Mouse (Mus musculus) urinary bladder, adult 18-20 months (tissue): ENCODE measurements around the gene Ugt2b1.
"Not testable (repeated sequence)": the region's sequence is repeated elsewhere in the genome, so short reads cannot be mapped to it uniquely, and the experiment has no call there.

Source experiments
- DNase-seq, 2 experiments: peaks; one replicate each; pipeline ENCODE4 v3.0.0; 2022; ENCODE audit warnings: low spot score in 2 of 2, mixed read lengths in 2 of 2

Gene Ugt2b1

DNA sequence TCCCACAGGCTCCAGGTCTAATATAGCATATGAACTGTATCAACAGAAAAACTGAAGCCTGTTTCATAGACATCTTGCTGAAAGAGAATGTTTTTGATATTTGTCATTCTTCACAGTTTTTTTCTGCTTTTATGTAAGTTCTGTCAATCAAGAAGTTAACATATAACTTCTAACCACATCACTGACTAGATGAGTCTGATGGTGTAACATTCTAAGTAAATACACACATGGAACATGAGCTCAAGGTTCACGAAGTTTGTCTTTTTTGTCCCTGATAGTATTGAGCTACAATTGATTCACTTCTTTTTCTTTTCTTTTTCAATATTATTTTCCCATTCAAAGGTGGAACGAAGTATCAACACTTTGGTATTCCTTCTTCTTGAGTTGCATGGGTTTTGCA, at the start of gene Ugt2b1:
Gene Ugt2b1 (minus strand): TSS at position 105 of the 400 bp plus-strand sequence.
- DNase-seq: no peak

GRCm38 (mm10) chr5:86967271-86967670, 40.9 kb upstream of the Ugt2b1 start:
- DNase-seq: not testable (repeated sequence)

- not testable (repeated sequence) for DNase-seq
Measured at GRCm38 (mm10) chr5:86962849-86963248, 36.5 kb upstream of the Ugt2b1 start.

DNA sequence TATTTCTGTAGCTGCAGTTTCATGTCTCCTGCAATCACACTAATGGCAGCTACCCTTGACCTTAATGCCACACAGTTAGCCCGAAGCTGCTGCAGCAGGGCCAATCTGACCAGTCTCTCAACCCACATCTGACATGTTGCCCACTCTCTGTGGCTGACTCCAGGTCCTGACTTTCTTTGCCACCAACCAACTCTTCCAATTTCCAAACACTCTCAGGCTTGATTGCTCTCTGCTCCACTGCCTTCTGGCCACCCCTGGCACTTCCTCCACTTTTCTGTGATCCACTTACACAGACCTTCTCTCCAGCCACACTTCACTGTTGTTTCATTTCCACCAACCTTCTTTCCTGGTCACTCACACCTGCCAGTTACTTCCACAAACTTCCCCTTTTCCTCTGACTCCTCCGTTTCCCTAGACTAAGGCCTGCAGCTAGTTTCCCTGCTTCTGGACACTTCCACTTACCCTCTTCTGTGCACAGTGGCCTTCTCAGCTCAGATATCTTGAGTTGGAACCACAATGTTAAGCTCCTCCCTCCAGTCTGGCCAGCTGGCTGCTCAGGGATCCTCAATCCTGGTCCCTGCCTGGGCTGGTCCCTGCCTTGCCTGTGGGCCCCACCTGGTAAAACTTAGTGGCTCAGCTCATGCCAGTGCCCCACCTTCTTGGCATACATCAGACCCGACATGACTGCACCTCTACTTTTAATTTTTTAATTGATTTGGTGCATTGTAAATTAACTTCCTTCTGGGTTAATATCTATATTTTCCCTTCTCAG, 35.4 kb upstream of the Ugt2b1 start:
- DNase-seq: no peak

- DNase-seq: no peak
Measured at GRCm38 (mm10) chr5:86960504-86960903, 34.2 kb upstream of the Ugt2b1 start.

DNA sequence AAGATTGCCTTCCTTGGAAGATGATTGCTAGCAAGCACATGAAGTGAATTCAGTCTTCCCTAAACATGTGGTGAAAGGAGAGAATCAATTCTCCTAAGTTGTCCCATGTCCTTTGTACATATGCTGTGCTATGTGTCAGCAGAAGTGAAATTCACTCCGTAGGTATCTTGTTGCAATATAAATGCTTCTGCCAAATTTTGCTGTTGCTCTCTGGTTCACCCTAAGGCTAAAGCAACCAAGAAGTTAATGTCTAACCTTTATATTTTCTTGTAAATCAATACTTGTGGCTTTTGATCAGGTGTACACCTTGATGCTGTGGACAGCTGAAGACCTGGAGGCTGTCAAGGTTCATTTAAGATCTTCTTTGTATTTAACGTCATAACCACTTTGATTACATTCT, 15.8 kb upstream of the Ugt2b1 start:
- no peak for DNase-seq

- no peak for DNase-seq
Measured at GRCm38 (mm10) chr5:86920661-86921233, 5.6 kb downstream of the Ugt2b1 start.

DNA sequence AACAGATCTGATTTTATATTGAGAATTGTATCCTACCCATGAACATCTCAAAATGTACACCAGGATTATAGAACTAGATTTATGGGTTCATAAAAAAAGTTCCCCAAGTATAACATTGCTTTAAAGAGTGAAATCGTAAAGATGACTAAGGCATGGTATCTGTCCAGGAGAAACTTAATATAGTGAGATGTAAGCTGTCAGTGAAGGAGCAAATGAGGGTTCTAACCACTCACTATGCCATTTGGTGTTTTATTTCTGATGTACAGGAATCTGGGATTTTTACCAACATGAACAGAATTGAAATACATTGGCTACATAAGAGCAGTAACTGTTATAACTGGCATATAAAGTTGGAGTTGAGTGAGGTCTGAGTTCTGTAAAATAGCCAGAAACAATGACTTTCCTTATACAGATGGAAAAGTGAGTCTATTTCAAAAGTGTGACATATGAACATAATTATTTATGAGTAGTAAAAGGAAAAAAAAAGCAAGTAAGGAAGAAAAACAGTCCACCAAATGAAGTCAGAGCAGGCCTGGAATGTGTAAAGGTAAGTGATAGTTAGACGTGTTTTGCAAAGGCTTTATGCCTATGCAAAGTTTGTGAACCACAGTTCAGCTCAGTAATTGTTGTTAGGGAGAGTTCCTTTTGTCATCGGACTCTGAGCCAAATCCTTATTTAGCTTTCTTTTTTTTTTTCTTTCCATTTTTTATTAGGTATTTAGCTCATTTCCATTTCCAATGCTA, 14.8 kb downstream of the Ugt2b1 start:
- DNase-seq: no peak

DNA sequence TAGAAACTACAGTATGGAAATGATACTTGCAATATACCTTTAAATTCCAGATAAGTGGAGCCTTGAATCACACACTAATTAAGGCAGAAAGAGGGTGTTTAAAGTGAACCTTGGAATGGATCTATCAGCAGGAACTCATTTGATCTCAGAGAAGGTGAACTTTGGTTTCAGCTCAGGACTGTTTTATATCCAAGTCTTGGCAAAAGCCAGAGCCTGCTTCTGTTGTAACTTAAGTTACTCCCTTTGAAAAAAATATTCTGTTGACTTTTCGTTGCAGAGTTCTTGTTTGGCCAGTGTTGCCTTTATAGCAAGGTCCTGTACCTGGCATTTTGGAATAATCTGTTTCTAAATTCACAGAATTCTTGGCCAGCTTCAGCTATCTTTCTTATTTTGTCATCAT, 15.6 kb downstream of the Ugt2b1 start:
- DNase-seq: no peak

DNA sequence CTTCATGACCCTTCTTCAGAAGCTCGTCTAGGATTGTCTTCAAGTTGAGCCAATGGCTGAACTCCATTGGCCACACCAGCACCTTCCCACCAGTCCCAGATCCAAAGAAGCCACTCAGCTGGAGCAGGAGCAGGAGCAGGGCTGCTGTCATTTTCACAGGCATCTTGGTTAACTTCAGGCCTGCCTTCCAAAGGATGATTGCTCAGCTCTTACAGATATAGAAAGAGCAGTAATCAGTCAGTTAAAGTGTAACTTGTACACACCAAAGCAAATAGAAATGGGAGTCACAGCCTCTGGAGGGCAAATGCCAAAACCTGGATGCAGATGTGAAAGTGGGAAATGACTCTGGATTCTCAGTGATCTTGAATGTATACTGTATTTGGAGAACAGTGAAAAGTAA, 19.6 kb downstream of the Ugt2b1 start, which contains the start of gene Ugt2b34:
Gene Ugt2b34 (minus strand): TSS at position 180 of the 400 bp plus-strand sequence.
- DNase-seq: no peak

DNA sequence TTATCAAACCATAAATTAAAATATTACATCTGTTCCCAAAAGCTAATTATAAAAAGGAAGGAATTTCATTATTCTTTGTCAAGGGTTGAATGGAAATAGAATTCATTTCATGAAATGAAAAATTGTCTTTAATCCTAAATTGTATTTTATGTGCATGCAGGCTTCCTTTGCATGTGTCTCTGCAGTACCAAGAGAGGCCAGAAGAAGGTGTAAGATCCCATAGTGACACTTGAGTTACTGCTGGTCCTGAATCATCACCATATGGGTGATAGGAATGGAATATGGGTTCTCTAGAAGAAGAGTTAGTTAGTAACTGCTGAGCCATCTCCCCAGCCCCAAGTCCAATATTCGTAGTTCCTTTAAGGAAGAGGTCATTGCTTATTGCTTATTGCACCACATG, 36.4 kb downstream of the Ugt2b1 start:
- DNase-seq: no peak

- no peak for DNase-seq
Measured at GRCm38 (mm10) chr5:86888420-86888819, 37.9 kb downstream of the Ugt2b1 start.

DNA sequence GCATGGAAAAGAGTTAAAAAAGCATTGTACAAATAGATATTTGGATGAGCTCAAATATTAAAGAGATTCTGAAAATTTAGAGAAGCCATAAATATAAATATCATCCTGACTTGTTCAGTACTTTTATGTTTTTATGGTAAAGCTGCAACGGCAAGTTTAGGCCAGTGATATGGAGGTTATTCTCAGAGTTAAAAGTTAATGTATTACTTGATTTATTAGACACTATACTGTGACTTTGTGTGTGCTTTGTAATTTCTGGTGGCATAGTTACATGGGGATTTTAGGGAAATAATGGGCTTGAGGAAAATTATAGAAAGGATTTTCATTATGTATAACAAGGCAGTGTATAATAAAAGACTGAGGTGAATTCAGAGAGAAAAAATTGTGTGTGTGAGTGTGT, 39.2 kb downstream of the Ugt2b1 start:
- no peak for DNase-seq

DNA sequence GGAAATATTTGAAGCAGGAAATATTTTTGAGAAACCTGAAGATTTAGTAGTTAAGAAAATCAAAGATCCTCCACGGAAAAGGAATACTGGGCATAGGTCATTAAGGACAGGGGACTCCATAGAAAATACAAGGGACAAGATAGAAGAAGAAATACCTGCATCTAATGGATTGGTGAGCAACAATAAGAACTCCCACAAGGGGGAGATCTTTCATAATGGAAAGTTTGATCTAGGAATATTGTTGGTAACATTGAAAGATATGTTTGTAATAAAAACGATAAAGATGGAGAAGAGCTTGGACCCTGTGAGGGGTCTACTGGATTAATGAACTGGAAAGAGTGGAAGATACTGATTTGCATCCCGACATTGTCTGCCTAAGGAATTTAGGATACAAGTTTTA, 39.7 kb downstream of the Ugt2b1 start:
- no peak for DNase-seq

- DNase-seq: no peak
Measured at GRCm38 (mm10) chr5:86871877-86872276, 54.5 kb downstream of the Ugt2b1 start.
